Mouse (Mus musculus) E14TG2a.4 (cell line): ENCODE results near the gene Agxt.
A peak's percentile ranks its signal among the peaks of the same experiment; 100 is the strongest.

Experiments
- H3K27me3 ChIP-seq: 2 replicates; pipeline ENCODE4 v1.6.1; 2014; ENCODE audit warnings: low read length, control low read depth; ENCODE audit not compliant: insufficient read depth
- H3K36me3 ChIP-seq: 2 replicates; pipeline ENCODE4 v1.6.1; 2014; ENCODE audit warnings: low read length, control low read depth; ENCODE audit not compliant: insufficient read depth
- H3K4me1 ChIP-seq: replicated peaks from 2 replicates; pipeline ENCODE4 v1.6.1; 2014; ENCODE audit warnings: low read depth, low read length, control low read depth
- H3K4me3 ChIP-seq: replicated peaks from 2 replicates; pipeline ENCODE4 v1.5.1; 2014; ENCODE audit warnings: mild to moderate bottlenecking, low read length
- H3K9me3 ChIP-seq: 2 replicates; pipeline ENCODE4 v1.6.1; 2014; ENCODE audit warnings: low read length, control low read depth
- CTCF ChIP-seq: conservative IDR thresholded peaks from 2 replicates; pipeline ENCODE4 v1.5.1; 2014; ENCODE audit warnings: low read length
- NANOG ChIP-seq: IDR thresholded peaks from 2 replicates; pipeline ENCODE4 v1.6.1; 2014; ENCODE audit warnings: borderline replicate concordance, low read length, mixed read lengths
- POU5F1 ChIP-seq: IDR thresholded peaks from 2 replicates; pipeline ENCODE4 v1.6.1; 2014; ENCODE audit warnings: low read length, borderline replicate concordance

The Agxt gene

GRCm38 (mm10) chr1:93135036-93135526, at the start of gene Agxt:
Agxt (plus strand) TSS chr1:93135240.
- Histone ChIP-seq H3K4me3 (peak within 1 kb of the TSS; percentile 45), H3K9me3 (no peaks in the 10 kb centered on the region), H3K36me3 (no peaks in the 10 kb centered on the region), H3K27me3 (0 out of 2 replicates have a peak, but pooled peaks cover 4% of the 10 kb centered on the region), H3K4me1 (no peaks in the 10 kb centered on the region; the same call in 1 of the 2 replicates)
- TF ChIP-seq POU5F1 (no peak), NANOG (no peak)

GRCm38 (mm10) chr1:93092582-93092981, 42.5 kb upstream of the Agxt start:
- Histone ChIP-seq H3K9me3 (no peaks in the 10 kb centered on the region), H3K27me3 (peaks cover 13% of the 10 kb centered on the region), H3K36me3 (no peaks in the 10 kb centered on the region), H3K4me1 (no peaks in the 10 kb centered on the region), H3K4me3 (no peak overlapping the region)
- TF ChIP-seq CTCF (no peak), NANOG (no peak), POU5F1 (no peak)

- Histone ChIP-seq H3K27me3 (peaks cover 76% of the 10 kb centered on the region), H3K4me1 (peaks cover 31% of the 10 kb centered on the region), H3K4me3 (no peak overlapping the region), H3K36me3 (no peaks in the 10 kb centered on the region), H3K9me3 (no peaks in the 10 kb centered on the region; the same call in 1 of the 2 replicates)
- TF ChIP-seq NANOG (no peak), CTCF (no peak), POU5F1 (no peak)
Observed at GRCm38 (mm10) chr1:93098956-93099355, 36.1 kb upstream of the Agxt start.

- peak overlapping the region; percentile 77 for H3K4me3 ChIP-seq
- TF ChIP-seq CTCF (no peak), POU5F1 (no peak), NANOG (no peak)
- H3K9me3 ChIP-seq, result no peaks in the 10 kb centered on the region; the same call in 1 of the 2 replicates
- H3K27me3 ChIP-seq, result peaks cover 80% of the 10 kb centered on the region
- no peaks in the 10 kb centered on the region for H3K36me3 ChIP-seq
- peaks cover 31% of the 10 kb centered on the region for H3K4me1 ChIP-seq
Observed at GRCm38 (mm10) chr1:93100243-93100575, 34.8 kb upstream of the Agxt start.

- Histone ChIP-seq H3K4me3 (peak overlapping the region; percentile 77), H3K9me3 (no peaks in the 10 kb centered on the region; the same call in 1 of the 2 replicates), H3K4me1 (peaks cover 31% of the 10 kb centered on the region), H3K36me3 (no peaks in the 10 kb centered on the region), H3K27me3 (peaks cover 85% of the 10 kb centered on the region)
- TF ChIP-seq NANOG (no peak), CTCF (no peak), POU5F1 (no peak)
Observed at GRCm38 (mm10) chr1:93100576-93101491, 34.2 kb upstream of the Agxt start.

GRCm38 (mm10) chr1:93101571-93102061, 33.4 kb upstream of the Agxt start, which contains the start of gene Kif1a:
Kif1a (minus strand) TSS chr1:93101951.
- Histone ChIP-seq H3K27me3 (peaks cover 81% of the 10 kb centered on the region), H3K9me3 (no peaks in the 10 kb centered on the region; the same call in 1 of the 2 replicates), H3K4me3 (peak within 1 kb of the TSS; percentile 77), H3K4me1 (peaks cover 31% of the 10 kb centered on the region), H3K36me3 (no peaks in the 10 kb centered on the region)
- TF ChIP-seq POU5F1 (no peak), CTCF (no peak), NANOG (no peak)

GRCm38 (mm10) chr1:93102700-93103099, 32.3 kb upstream of the Agxt start:
- H3K27me3 ChIP-seq, result peaks cover 78% of the 10 kb centered on the region
- H3K4me3 ChIP-seq, result no peak overlapping the region
- TF ChIP-seq CTCF, result no peak
- no peak for TF ChIP-seq NANOG
- no peak for TF ChIP-seq POU5F1
- H3K9me3 ChIP-seq, result no peaks in the 10 kb centered on the region; the same call in 1 of the 2 replicates
- H3K36me3 ChIP-seq, result no peaks in the 10 kb centered on the region
- peaks cover 31% of the 10 kb centered on the region for H3K4me1 ChIP-seq

GRCm38 (mm10) chr1:93114713-93115463, 20.2 kb upstream of the Agxt start:
- no peak for TF ChIP-seq POU5F1
- Histone ChIP-seq H3K4me1 (peaks cover 7% of the 10 kb centered on the region), H3K36me3 (no peaks in the 10 kb centered on the region), H3K27me3 (peaks cover 34% of the 10 kb centered on the region), H3K4me3 (0 out of 2 replicates have a peak overlapping the region, but pooled peaks have one; percentile 37), H3K9me3 (no peaks in the 10 kb centered on the region)
